Mouse (Mus musculus) olfactory bulb, adult 2 months (tissue): ENCODE results near the gene Gm10160.

Experiments used
- CTCF ChIP-seq: fragments of 200-500 bp; IDR thresholded peaks from 2 replicates; pipeline ENCODE4 v1.5.1; 2012; ENCODE audit warnings: low read depth, mild to moderate bottlenecking, low read length, moderate library complexity; ENCODE audit not compliant: insufficient read depth
- POLR2A ChIP-seq: fragments of 200-500 bp; IDR thresholded peaks from 2 replicates; pipeline ENCODE4 v1.6.1; 2012; ENCODE audit warnings: mild to moderate bottlenecking, low read depth, low read length, moderate library complexity; ENCODE audit not compliant: insufficient read depth

DNA sequence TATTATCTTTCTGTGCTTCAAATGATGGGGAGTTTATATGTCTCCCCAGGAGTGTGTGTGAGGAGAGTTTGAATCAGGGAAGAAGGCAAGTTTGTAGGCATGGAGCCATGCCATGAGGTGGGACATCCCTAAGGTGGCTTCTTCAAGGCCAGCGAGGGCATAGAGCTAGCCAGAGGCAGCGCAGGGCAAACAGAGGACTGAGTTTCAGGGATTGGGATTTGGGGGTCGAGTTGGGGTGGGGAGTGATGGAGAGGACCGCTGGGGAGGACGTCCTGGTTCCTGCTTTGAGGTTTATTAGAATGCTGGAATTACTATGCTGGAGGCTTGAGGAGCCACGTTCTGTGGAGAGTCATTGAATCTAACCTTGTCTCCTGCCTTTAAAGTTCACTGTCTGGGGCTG, 10.3 kb upstream of the Gm10160 start:
- TF ChIP-seq CTCF (no peak), POLR2A (no peak)
